Mouse (Mus musculus) urinary bladder, postnatal 25 days (tissue): ENCODE results near the gene Lrch3.
"Not testable (repeated sequence)": the region's sequence is repeated elsewhere in the genome, so short reads cannot be mapped to it uniquely, and the experiment has no call there.

Experiments used
- DNase-seq: peaks from one replicate; pipeline ENCODE4 v3.0.0; 2022; ENCODE audit warnings: low spot score

The Lrch3 gene

DNA sequence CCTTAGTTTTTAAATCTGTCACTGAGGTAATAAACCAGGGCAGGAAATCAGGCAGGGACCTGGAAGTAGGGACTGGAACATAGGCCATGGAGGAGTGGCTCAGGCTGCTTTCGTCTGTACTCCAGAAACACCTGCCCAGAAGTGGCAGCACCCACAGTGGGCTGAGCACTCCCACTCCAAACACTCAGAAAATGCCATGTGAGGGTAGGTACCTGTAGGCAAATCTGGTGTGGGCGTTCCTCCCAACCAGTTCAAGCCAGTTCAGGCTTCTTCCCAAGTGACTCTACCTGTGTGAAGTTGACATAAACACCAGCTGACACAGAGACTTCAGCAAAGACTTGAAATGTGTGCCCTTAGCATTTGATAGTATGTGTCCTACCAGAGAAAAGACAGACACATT is 70.7 kb downstream of the Lrch3 start:
- DNase-seq, result no peak

DNA sequence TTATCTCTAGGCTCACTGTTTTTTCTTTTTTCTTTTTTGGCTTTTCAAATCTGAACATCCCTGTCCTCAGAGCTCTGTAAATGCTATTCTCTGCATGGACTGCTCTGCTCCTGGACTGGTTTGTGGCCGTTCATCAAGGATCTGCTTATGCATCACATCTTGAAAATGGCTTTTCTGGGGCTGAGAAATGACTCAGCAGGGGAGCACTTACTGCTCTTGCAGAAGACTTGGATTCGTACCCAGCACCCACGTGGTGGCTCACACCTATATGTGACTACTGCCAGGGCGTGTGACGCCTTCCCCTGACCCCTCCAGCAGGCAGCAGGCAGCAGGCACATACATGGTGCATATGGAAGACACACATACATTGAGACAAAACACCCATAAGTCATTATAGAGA is 78.3 kb downstream of the Lrch3 start:
- no peak for DNase-seq

DNA sequence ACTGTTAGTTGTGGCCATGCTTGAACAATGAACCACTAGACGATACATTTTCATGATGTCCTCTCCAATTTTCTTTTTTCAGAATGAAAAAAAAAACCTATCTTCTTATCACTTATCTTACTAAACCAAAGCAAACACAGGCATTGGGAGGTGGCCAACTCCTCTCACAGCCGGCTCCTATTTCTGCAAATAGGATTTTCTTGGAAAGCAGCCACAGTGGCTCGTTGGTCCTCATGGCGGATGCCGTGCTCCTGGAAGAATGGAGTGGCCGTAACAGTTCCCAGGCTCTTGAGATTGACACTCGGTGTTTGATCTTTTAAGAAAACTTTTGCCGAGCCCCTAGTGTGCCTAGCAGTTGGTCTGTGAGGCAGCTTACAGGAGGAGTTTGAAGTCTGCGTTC is 91.3 kb downstream of the Lrch3 start:
- no peak for DNase-seq

DNA sequence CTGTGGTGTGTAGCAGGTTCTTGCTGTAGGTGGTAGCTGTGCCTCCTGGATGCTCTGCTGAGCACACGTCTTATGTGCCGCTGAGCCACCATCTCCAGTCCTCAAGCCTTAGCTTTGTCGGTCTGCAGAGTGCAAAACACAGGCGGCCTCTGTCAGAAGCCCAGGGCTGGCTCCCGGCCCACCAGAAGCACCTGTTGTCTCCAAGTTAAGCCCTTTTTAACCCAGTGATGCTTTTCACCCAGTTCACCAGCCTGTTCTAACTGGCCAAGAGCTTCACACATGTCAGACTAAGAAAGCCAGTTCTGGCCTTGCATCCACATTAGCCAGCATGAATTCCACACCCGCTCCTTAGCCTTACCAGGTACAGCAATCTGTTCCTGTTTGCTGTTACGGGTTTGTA is 93.0 kb downstream of the Lrch3 start:
- no peak for DNase-seq

DNA sequence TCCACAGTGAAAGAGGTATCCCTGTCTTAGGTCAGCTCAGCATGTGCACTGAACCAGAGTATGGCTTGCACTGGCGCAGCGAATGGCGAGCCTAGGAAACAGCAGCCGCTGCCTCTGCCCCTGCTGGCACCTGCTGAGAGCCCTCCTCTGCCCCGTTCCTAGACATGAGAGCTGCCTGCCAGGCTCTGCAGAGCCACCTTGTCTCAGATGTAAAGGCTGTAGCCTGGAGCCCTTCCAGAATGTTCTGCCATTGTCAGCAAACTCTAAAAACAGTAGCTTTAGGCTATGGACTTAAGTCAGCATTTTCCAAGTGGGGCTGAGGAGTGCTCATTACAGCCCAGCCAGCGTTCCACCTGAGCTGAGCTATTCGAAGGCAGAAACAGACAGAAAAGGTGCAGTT is 93.5 kb downstream of the Lrch3 start:
- no peak for DNase-seq

DNA sequence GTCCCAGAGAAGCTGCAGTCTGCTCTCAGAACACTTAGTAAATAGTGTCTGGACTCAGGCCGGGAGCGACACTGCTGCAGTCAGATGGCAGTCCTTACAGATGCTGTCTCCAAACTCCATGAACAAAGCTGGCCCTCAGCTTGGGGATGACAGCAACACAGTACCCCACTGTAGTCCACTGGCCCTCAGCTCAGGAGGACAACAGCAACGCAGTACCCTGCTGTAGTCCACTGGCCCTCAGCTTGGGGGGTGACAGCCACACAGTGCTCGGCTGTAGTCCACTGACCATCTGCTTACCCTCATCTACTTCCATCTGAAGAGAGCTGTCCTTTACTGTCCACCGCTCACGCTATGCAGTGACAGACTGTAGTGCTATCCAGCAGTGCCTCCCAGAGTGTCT is 96.3 kb downstream of the Lrch3 start:
- no peak for DNase-seq

DNA sequence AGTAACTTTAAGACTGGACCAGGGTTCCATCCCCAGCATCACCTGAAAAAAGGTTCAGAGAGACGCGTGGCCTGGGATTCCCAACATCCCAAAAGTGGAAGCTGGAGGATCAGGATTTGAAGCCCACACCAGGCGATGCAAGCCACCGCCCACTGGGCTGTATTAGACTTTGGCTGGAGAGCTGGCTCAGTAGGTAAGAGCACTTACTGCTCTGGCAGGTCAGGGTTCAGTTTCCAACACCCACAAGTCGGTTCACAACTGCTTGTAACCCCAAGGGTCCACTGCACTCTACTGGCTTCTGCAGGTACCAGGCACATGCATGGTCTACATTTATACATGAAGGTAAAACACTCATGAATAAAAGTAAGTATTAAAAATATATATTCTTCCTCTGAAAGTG is 99.9 kb downstream of the Lrch3 start:
- no peak for DNase-seq

DNA sequence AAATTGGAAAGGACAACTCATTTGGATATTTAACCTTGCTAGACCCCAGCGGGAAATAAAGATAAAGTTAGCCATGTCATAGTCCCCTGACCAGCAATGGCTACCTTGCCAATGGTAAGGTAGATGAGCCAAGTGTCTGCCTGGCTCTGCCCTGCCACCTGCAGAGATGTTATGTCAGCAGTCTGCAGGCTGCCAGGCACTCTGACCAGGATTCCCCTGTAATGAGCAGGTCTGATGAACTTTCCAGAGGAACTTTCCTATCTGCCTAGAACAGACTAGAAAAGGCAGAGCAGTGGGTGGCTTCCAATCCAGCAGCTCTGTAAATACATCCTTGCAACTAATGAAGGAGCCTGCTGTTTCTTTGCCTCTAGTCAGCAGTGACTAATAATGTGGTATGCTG is 101.0 kb downstream of the Lrch3 start:
- no peak for DNase-seq

DNA sequence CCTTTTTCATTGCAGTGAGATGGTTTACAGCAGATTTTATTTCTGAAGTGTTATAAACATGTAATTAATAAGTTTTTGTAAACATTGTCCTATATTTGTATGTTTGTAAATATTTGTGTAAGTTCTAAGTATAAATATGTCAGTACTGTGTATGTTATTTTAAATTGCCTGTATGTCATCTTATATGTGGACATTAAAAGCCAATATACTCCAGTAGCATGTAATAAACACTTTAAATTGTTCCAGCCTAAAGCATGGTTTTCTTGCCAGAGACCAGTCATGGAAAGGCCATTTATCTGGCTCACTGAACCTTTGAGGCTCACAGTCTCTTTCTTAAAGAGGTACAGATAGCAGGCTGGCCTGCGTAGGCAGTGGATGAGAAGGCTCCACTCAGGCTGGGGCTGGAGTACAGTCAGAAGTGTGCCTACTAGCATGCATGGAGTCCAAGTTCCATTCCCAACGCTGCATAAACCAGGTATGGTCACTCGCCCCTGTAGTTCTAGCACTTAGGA is 101.6 kb downstream of the Lrch3 start:
- no peak for DNase-seq

DNA sequence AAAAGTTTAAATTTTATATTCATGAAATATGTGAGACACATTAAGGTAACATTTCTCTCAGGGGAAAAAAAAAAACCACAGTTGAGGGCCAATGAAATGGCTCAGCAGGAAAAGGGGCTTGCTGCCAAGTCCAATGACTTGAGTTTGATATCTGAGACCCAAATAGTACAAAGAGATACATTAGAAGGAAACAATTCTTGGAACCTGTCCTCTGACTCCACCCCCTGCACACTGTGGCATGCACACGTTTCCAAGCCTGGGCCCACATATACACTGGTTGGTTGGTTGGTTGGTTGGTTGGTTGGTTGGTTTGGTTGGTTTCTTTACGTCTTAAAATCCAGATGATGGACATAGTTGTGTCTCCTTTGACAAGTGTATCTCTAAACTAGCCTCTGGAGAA is 102.1 kb downstream of the Lrch3 start:
- no peak for DNase-seq

DNA sequence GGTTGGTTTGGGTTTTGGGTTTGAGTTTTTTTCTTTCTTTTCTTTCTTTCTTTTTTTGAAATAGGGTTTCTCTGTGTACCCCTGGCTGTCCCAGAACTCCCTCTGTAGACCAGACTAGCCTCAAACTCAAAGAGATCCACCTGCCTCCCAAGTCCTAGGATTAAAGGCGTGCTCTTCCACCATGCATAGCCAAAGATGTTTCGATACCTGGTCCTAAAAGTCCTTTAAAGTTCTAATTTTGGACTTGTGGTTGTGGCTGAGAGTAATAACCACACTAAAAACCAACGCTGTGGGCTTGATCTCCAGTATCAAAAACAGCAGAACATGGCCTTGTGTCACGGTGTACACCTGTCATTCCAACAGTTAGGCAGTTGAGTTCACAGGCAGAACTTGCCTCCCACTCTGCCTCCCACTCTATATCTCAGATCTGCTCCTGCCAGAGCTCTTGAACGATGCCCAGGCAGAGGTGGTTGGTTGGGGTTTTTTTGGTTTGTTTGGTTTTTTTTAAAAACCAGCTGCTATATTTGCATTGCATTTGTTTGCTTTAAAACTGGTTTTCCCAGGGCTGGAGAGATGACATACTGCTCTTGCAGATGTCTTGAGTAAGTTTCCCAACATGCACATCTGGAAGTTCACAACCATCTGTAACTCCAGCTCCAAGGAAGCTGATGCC is 103.9 kb downstream of the Lrch3 start:
- no peak for DNase-seq

DNA sequence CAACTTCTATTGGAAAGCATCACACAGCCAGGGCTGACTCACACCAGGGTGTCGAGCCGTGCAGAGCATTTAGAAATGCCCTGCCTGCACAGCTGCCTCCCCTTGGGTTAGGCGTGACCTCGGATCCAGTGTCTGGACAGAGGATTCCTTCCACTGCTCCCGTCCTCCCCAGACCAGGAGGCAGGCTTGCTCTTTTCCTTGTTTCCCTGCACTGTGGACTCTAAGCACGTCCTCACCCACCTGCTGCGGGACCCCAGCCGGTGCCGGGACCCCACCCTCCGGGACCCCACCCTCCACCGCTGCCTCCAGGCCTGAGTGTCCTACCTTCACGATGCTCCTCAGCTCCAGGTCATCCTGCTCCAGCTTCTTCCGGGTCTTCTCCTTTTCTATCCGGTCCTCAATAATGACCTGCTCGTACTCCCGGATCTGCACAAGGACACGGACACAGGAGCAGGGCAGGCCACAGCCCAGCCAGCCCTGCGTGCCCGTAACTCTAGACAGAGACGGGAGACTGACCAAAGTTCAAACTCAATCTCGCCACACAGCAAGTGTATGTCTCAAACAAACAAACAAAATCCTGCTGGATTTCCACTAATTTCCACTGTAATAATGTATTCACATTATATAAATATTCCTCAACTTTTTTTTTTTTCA is 105.3 kb downstream of the Lrch3 start:
- no peak for DNase-seq

DNA sequence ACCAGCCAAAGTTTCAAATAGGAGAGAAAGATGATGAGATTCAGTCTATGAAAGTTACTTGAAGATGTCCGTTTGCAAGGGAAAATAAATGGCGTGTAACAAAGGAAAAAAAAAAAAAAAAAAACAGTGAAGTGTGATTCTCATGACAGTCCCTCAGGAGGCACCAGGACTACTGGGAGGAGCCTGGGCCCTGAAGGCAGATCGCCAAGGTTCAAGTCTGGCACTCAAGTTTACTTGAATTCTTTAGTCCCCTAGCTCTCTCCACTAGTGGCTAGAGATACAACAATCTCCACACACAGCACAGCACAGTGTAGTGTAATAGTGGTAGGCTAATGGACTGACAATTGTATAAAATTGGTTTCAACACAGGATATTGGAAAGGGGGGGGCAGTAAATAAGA is 107.5 kb downstream of the Lrch3 start:
- DNase-seq, result no peak

DNA sequence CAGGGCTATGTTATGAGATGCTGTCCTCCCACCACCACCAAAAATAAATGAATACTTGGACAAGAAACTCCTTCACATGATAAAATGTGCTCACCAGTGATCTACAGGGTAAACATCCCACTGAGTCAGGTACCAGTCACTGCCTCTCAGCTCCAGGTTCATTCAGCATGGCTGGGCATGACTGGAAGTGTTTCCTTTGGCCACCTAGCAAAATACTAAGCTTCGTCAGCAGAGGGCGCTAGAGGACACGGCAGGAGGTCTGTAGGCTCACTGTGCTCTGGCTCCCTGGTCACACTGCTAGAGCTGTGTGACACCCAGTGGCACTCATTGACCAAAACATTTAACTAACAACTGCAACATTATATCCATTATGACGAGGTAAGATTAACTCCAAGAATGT is 109.8 kb downstream of the Lrch3 start:
- peak; percentile 88 for DNase-seq

DNA sequence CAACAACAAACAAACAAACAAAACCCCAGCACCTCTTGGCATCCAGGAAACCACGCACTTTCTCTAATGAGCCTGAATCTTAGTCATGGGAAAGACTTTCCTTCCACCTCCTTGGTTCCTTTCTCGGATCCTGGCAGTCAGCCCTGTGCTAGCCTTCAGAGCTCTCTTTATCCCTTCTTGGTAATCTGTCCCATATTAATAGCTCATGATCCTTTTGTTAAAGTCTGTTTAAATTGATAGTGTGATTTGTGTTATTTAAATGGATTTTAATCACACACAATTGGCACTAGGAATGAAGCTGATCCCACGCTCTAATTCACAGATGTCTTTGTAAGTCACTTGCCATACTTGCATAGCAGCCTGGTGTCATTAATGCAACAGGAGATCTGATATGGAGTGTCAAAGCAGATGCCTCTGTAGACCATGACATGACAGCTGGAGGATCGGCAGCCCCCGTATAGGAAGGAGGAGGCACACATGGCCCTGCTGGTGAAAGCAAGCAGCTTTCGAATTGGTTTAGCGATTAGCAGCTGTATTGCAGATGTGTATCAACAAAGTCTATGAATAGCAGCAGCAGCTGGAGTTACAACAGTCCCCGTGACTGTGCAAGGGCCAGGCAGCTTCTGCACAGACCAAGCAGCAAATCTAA is 110.7 kb downstream of the Lrch3 start:
- no peak for DNase-seq

DNA sequence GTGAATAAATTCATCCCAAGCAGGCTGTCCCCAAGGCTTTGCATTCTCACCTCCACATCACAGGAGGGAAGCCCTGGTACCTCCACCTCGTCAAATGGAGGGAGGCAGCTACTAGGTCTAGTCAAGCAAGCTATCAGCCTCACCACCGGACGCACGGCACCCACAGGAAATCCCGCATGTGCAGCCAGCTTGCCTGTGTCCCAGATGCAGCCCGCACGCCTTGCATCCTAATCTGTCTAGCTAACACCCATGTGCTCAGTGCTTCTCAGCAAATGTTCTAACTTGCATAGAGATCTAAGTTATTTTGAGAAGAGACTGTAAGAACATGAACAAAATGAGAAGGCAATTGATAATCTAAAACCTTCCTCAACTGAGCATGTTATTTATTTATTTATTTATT is 112.5 kb downstream of the Lrch3 start:
- DNase-seq, result no peak

DNA sequence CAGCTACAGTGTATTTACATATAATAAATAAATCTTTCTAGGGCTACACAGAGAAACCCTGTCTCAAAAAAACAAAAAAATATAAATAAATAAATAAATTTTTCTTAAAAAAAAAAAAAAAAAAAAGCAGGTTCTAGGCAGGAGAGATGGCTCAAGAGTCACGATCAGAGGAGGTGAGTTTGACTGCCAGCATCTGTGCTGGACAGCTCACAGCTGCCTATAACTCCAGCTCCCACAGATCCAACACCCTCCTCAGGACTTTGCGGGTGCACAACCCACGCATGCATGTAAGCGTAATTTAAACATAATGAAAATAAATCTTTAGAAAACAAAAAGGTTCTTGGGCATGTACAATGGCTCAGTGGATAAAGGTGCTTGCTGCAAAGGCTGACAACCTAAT is 122.1 kb downstream of the Lrch3 start:
- DNase-seq, result no peak

DNA sequence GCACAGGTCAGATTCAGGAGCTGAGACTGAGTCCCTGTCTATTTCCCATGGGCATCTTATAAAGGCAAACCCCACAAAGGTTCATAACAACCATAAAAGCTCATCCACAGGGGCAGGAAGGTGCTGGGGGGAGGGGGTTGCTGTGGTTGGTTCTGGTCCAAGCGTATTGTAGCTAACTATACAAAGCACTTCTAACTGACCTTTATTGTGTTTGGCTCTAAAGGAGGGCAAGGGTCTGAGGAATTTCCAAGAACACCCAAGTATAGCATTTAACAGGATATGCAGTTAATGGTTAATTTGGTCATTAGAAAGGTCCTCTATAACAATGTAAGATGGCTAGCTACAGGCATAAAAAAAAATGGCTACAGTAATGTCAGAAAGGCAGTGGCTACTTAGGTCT is 128.8 kb downstream of the Lrch3 start:
- no peak for DNase-seq

DNA sequence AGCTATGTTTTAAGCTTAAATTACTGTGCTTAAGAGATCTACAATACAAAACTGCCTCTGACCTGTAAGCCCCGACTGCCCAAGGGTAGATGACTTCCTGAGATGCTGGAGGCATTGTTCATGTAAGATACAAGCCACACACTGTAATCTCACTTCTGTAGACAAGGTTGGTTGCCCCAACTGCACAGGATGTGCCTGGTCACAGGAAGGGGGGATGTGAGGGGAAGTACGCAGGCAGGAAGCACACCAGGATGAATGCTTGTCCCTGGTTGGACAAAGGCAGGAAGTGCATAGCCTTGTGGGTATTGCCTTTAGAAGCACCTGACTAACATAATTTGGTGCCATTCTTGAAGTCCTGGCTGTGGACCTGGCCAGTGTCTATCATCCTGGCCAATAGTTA is 129.4 kb downstream of the Lrch3 start:
- no peak for DNase-seq

DNA sequence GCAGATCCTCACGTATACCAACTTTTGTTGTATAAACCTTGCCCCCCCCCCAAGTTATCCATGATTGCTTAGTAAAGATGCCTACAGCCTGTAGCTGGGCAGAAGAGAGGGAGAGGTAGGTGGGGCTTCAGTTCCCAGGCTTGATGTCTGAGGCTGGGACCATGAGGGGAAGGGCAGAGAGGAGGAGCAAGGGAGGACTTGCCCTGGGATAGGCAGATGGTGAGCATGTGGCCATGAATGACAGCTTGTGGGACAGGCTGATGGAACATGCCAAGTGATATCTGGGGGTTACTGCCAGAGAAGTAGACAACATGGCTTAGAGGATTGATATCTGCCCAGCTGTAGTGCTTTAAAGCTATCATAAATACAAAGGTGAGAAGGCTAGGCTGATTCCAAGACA is 134.1 kb downstream of the Lrch3 start:
- DNase-seq, result no peak

DNA sequence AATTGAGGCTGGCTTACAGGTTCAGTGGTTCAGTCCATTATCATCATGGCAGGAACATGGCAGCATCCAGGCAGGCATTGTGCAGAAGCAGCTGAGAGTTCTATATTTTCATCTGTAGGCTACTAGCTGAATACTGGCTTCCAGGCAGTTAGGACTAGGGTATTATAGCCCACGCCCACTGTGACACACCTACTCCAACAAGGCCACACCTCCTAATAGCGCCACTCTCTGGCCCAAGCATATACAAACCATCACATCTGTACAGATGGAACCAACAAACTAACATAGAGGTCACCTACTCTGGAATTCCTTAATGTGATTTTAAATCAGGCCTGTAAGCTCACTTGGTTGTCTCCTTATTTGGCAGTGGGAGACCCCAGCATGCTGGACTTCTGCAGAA is 134.8 kb downstream of the Lrch3 start:
- DNase-seq, result no peak

DNA sequence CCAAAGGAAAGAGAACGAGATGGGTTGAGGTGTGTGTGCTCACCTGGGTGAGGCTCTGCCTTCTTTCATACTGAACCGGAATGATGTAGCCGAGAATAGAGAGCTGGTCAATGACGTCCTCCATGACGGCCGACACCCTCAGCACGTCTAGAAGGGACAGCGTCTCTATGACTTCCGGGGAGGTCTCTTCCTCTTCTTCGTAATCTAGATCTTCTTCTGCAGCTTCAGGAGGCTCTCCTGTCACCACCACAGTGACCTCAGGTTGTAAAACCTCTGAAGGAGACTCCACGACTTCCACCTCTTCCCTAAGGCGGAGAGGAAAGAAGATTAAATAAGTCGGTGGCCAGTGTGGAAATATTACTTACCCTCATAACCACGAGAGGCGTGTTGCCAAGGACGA is 135.9 kb downstream of the Lrch3 start:
- DNase-seq, result no peak

DNA sequence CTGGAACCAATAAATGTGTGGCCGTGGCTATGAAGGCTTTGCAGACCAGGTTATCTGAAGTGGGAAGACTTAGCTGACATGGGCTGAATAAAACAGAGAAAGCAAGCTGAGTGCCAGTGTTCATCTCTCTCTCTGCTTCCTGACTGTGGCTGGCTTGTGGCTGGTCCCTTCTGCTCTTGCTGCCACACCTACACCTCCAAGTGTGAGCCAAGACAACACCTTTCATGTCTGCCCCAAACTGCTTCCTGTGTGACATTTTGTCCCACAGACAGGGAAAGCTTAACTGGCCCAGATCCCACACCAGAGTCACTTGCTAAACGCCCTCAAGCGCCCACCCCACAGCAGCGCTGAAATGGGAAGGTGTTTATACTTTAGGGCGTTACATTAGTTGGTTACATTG is 139.2 kb downstream of the Lrch3 start:
- DNase-seq, result no peak

DNA sequence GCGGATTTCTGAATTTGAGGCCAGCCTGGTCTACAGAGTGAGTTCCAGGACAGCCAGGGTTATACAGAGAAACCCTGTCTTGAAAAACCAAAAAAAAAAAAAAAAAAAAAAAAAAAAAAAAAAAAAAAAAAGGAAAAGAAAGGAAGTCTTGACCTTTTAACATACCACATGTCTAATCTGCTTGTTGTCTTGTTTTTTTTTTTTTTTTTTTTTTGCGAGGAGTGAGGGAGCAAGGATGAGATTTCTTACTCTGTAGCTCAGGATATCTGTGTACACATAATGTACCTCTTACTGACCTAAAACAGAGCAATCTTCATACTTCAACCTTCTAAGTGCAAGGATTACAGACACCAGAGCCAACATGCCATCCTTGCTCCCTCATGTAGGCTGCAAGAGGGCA is 141.0 kb downstream of the Lrch3 start:
- not testable (repeated sequence) for DNase-seq
